Mouse (Mus musculus) lung, postnatal 0 days (tissue): ENCODE results near the gene Rassf6.

Experiments
- CTCF ChIP-seq: IDR thresholded peaks from 2 replicates; pipeline ENCODE4 v1.5.1; 2016; ENCODE audit warnings: antibody characterized with exemption, mild to moderate bottlenecking
- EP300 ChIP-seq: IDR thresholded peaks from 2 replicates; pipeline ENCODE4 v1.6.1; 2016; ENCODE audit warnings: antibody characterized with exemption, mild to moderate bottlenecking, control low read depth

DNA sequence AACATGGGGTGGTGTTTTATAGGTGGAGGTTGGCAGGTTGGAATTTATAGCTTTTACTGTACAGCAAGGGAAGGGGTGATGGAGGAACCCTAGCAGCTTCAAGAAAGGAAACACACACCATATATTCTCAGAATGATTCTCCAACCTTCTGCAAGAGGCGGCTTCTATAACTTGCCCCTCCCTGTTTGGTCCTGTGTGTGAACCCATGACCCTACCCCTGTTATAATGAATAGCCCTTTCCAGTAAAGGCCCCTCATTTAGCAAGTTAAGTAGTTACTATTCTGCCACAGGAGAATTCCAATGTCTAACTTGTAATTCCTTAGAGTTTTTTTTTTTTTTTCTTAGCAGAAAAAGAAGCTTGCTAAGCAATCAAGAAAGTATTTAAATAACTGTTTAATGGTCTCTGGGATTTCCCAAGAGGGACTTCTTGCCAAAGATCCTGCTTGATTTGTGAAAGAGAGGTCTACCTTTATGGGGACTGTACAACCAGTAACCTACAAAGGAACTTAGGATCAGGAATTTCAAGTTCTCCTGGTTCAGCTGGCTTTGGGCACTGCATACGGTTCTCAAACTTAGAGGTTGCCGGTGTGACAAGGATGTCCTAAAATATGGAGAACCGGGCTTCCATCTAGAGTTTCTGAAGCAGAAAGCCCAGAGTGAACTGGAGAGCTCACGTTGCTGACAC lies 10.2 kb upstream of the Rassf6 start:
- TF ChIP-seq CTCF (no peak), EP300 (no peak)
